Mouse (Mus musculus): Measurements from ENCODE around the gene Cplx1. TPM values are rescaled to one million over a fixed set of nuclear protein-coding genes. Genes with fewer than 3 reads are reported as not detected.
"Not testable (repeated sequence)": the region's sequence is repeated elsewhere in the genome, so short reads cannot be mapped to it uniquely, and the experiment has no call there.

Cplx1 gene
- polyA plus RNA-seq, 1 experiment from 2014 or later, result 0.20 TPM

GRCm38 (mm10) chr5:108516655-108517054 lies 33.2 kb downstream of the Cplx1 start:
- DNase-seq (ENCODE audit: low spot score), result no peak

DNA sequence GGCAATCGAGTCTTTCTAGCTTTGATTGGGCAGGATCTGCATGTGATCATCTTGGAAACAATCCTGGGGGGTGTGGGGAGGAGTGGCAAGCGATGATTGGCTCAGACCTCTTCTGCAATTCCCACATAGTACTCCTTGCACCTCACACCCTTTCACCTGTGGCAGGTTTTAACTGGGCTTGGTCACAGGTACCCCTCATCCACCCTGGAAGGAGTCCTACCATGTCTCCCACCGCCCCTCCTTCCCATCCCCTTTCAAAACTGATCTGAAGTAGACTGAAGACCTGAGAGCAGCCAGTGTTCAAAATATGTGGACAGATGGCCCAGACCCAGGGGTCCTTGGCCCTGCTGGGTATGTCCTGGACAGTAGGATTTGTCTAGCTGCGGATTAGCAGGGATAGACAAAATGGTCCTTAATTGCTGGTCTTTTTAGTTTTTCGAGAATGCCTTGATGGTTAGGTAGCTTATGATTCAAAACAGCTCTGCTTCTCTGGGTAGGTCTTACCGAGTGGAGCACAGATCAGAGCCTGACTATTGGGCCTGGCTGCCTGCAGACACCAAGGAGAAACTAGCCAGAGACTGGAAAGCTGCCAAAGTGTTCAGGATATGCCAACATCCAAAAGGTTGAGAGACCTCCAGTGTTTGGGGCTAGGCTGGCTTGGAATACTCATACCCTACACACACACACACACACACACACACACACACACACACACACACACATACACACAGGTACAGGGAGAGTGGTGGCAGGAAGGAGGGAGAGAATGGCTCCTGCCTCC lies 34.1 kb downstream of the Cplx1 start:
- no peak for DNase-seq (ENCODE audit: low spot score)

- DNase-seq (ENCODE audit: low spot score), result no peak
Measured at GRCm38 (mm10) chr5:108502286-108502685, 47.5 kb downstream of the Cplx1 start.

- DNase-seq (ENCODE audit: low spot score), result no peak
Measured at GRCm38 (mm10) chr5:108501573-108501972, 48.3 kb downstream of the Cplx1 start.

GRCm38 (mm10) chr5:108486148-108486547 lies 63.7 kb downstream of the Cplx1 start:
- DNase-seq (ENCODE audit: low spot score), result not testable (repeated sequence)

- DNase-seq (ENCODE audit: low spot score), result peak; percentile 44
Measured at GRCm38 (mm10) chr5:108485239-108485638, 64.6 kb downstream of the Cplx1 start.

- no peak for DNase-seq (ENCODE audit: low spot score)
Measured at GRCm38 (mm10) chr5:108483006-108483405, 66.8 kb downstream of the Cplx1 start.

DNA sequence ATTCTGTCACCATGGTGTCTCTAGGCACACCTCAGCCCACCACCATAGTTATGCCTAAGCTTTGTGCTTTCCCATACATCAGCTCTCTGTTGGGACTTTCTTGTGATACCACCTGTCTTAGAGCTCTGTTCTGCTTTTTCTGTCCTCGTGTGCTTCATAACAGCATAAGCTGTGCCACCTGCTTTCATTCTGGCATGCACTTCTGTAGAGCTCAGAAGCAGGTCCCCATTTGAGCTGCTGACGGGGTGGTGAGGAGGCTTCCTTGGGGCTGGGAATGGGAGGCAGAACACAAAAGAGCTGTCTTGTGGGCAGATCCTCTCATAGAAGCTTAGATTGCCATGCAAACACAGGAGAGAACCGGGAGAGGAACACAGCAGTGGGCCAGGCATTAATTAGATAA lies 73.8 kb downstream of the Cplx1 start:
- no peak for DNase-seq (ENCODE audit: low spot score)

DNA sequence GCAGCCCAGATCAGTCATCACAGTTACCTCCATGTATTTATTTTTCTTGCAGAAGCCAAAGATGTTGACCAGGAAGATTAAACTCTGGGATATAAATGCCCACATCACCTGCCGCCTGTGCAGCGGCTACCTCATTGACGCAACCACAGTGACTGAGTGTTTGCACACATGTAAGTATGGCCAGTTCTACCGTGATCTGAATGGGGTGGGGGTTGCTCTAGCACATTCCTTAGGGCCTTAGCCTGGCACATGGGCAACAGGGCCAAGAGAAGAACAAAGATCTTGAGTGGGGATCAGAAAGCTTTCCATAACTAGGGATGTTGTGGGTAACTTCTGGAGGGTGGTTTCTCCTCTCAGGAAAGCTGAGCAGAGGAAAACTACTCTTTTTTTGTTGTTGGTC lies 76.1 kb downstream of the Cplx1 start:
- DNase-seq (ENCODE audit: low spot score), result no peak

DNA sequence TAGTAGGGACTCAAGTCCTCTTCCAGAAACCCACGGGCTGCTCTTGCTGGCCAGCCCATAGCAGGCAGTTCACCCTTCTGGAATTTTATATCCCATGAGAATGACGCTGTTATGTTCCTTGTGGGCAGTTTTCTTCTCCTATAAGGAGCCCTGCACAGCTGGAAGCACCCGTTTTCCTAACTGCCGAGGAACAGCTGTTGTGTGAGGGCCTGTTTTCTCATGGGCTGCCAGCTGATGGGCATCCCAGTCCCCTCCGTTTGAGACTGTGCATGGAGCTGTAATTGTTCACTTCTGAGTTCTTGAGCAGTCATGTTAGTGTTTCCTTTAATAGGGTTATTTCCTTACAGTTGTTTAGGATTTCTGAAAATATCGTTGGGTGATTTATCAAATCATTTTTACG lies 80.2 kb downstream of the Cplx1 start:
- DNase-seq (ENCODE audit: low spot score), result no peak

Other genes with a start within 250 kb of the Cplx1 start
- 2.4 and 3.4 TPM in 2 replicates for gene Pigg, start 237.4 kb downstream of the Cplx1 start, polyA plus RNA-seq (2015; fragmentation: Nextera tagmentation; extraction: Ambion mirVana)
- not detected in 2 replicates for gene Gm42517, start 182.1 kb downstream of the Cplx1 start, polyA plus RNA-seq (2015; fragmentation: Nextera tagmentation; extraction: Ambion mirVana)
- 0.14 and 0.17 TPM in 2 replicates for gene Pde6b, start 161.6 kb downstream of the Cplx1 start, polyA plus RNA-seq (2015; fragmentation: Nextera tagmentation; extraction: Ambion mirVana)
- 551 and 578 TPM in 2 replicates for gene Atp5k, start 115.6 kb downstream of the Cplx1 start, polyA plus RNA-seq (2015; fragmentation: Nextera tagmentation; extraction: Ambion mirVana)
- gene Mfsd7a, start 101.1 kb downstream of the Cplx1 start, polyA plus RNA-seq (2015; fragmentation: Nextera tagmentation; extraction: Ambion mirVana), result 0.14 and 0.27 TPM in 2 replicates
- gene Pcgf3, start 88.8 kb downstream of the Cplx1 start, polyA plus RNA-seq (2015; fragmentation: Nextera tagmentation; extraction: Ambion mirVana), result 7.8 and 8.3 TPM in 2 replicates
- 44.6 and 50.1 TPM in 2 replicates for gene Gak, start 79.7 kb upstream of the Cplx1 start, polyA plus RNA-seq (2015; fragmentation: Nextera tagmentation; extraction: Ambion mirVana)
- gene Tmem175, start 79.7 kb upstream of the Cplx1 start, polyA plus RNA-seq (2015; fragmentation: Nextera tagmentation; extraction: Ambion mirVana), result 25.2 and 28.3 TPM in 2 replicates
- 5.4 and 6.2 TPM in 2 replicates for gene Idua, start 110.3 kb upstream of the Cplx1 start, polyA plus RNA-seq (2015; fragmentation: Nextera tagmentation; extraction: Ambion mirVana)
- 5.0 and 6.6 TPM in 2 replicates for gene Dgkq, start 119.6 kb upstream of the Cplx1 start, polyA plus RNA-seq (2015; fragmentation: Nextera tagmentation; extraction: Ambion mirVana)
- 0.14 and 0.20 TPM in 2 replicates for gene Slc26a1, start 125.5 kb upstream of the Cplx1 start, polyA plus RNA-seq (2015; fragmentation: Nextera tagmentation; extraction: Ambion mirVana)
- gene Fgfrl1, start 142.4 kb upstream of the Cplx1 start, polyA plus RNA-seq (2015; fragmentation: Nextera tagmentation; extraction: Ambion mirVana), result 4.1 and 5.1 TPM in 2 replicates
- gene Rnf212, start 225.0 kb upstream of the Cplx1 start, polyA plus RNA-seq (2015; fragmentation: Nextera tagmentation; extraction: Ambion mirVana), result not detected in 2 replicates
- gene Tmed11, start 245.3 kb upstream of the Cplx1 start, polyA plus RNA-seq (2015; fragmentation: Nextera tagmentation; extraction: Ambion mirVana), result not detected in 2 replicates